Mouse (Mus musculus) midbrain, embryonic 14.5 days (tissue): Measurements from ENCODE around the gene Gm20388. TPM values are rescaled to one million over a fixed set of nuclear protein-coding genes. Genes with fewer than 3 reads are reported as not detected.

Experiments
- ATAC-seq: fragments of 200-750 bp; cut with Nextera tagmentation; 2 replicates; pipeline ENCODE4 v1.8.0; 2017; ENCODE audit warnings: moderate number of reproducible peaks, moderate library complexity; ENCODE audit not compliant: low FRiP score, low TSS enrichment
- DNase-seq: peaks from one replicate; pipeline ENCODE4 v3.0.0-alpha.2; 2015
- H3K27ac ChIP-seq: fragments of 300-500 bp; sonication (generic); replicated peaks from 2 replicates; pipeline ENCODE4 v1.5.1; 2014; ENCODE audit warnings: mild to moderate bottlenecking, low read depth, low read length, moderate library complexity
- H3K27me3 ChIP-seq: fragments of 300-500 bp; sonication (generic); 2 replicates; pipeline ENCODE4 v1.6.1; 2014; ENCODE audit warnings: low read length, control low read depth, mixed read lengths; ENCODE audit not compliant: control insufficient read depth, insufficient read depth
- H3K36me3 ChIP-seq: fragments of 300-500 bp; sonication (generic); 2 replicates; pipeline ENCODE4 v1.6.1; 2014; ENCODE audit warnings: low read length, control low read depth; ENCODE audit not compliant: control insufficient read depth, insufficient read depth
- H3K4me1 ChIP-seq: fragments of 300-500 bp; sonication (generic); 2 replicates; pipeline ENCODE4 v1.6.1; 2014; ENCODE audit warnings: mild to moderate bottlenecking, antibody characterized with exemption, low read length, control low read depth; ENCODE audit not compliant: control insufficient read depth, insufficient read depth
- H3K4me2 ChIP-seq: fragments of 300-500 bp; sonication (generic); 2 replicates; pipeline ENCODE4 v1.6.1; 2014; ENCODE audit warnings: mild to moderate bottlenecking, low read length, moderate library complexity
- H3K4me3 ChIP-seq: fragments of 300-500 bp; sonication (generic); replicated peaks from 2 replicates; pipeline ENCODE4 v1.5.1; 2014; ENCODE audit warnings: low read depth, low read length
- H3K9ac ChIP-seq: fragments of 300-500 bp; sonication (generic); replicated peaks from 2 replicates; pipeline ENCODE4 v1.6.1; 2014; ENCODE audit warnings: mild to moderate bottlenecking, low read length, moderate library complexity
- H3K9me3 ChIP-seq: fragments of 300-500 bp; sonication (generic); 2 replicates; pipeline ENCODE4 v1.6.1; 2016; ENCODE audit warnings: low read length, control low read depth, mixed read lengths; ENCODE audit not compliant: control insufficient read depth
- WGBS: fragments of 180-500 bp; shearing (Covaris S2); extraction: QIAGEN DNeasy Blood & Tissue Kit; methylation state at CpG from one replicate; pipeline ENCODE4 v1.1.7; 2014; 5-methylcytosine and 5-hydroxymethylcytosine counted together
- polyA plus RNA-seq: library from polyadenylated mRNA; unstranded; fragments of >200 nt; fragmentation: Nextera tagmentation; extraction: Ambion mirVana; gene quantifications from 2 replicates; pipeline ENCODE4 v1.2.1, GENCODE M21; 2014

The Gm20388 gene
- polyA plus RNA-seq, 1 experiment from 2014 or later: 4.1 TPM

DNA sequence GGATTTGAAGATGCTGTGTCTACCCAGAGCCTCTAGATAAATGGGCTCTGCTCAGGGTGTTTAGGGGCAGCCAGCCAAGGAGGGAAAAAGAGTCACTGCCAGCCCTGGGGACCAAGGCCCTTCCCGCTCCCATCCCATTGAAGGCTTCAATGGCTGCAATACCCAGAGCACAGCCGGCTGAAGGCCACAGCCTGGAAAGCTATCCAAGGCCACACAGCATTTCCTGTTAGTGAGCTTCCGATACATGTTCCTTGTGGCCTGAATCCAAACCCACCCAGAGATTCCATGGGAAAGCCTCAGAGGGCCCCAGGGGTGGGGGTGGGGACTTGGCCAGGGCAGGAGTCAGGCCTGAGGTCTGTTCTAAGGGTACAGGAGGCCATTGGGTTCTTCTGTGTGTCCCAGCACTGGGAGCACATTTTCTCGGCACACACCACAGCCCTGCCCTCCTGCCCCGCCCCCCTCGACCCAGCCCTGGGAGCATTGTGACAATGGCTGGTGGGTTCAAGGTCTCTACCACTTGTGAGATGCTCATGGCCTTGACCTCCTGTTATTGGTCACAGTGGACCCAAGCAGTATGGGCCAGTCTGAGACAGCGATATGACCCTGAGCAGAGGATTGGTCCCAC is 294.2 kb downstream of the Gm20388 start:
- DNase-seq (no peak), ATAC-seq (no peak)
- Histone ChIP-seq H3K9ac (no peak overlapping the region), H3K27ac (no peak overlapping the region), H3K4me1 (no peaks in the 10 kb centered on the region), H3K27me3 (no peaks in the 10 kb centered on the region), H3K4me3 (no peak overlapping the region), H3K9me3 (no peaks in the 10 kb centered on the region), H3K4me2 (no peak overlapping the region), H3K36me3 (no peaks in the 10 kb centered on the region)
- 72% methylated on average over 7 of the region's 7 CpGs for WGBS

GRCm38 (mm10) chr8:120205916-120206315 is 295.3 kb downstream of the Gm20388 start:
- 83% methylated on average over 9 of the region's 9 CpGs for WGBS
- H3K36me3 ChIP-seq: no peaks in the 10 kb centered on the region
- no peak overlapping the region for H3K27ac ChIP-seq
- no peaks in the 10 kb centered on the region for H3K27me3 ChIP-seq
- no peak for DNase-seq
- H3K9me3 ChIP-seq: no peaks in the 10 kb centered on the region
- no peak overlapping the region for H3K9ac ChIP-seq
- H3K4me2 ChIP-seq: no peak overlapping the region
- H3K4me3 ChIP-seq: no peak overlapping the region
- no peaks in the 10 kb centered on the region for H3K4me1 ChIP-seq
- no peak for ATAC-seq

- ATAC-seq: no peak
- no peak overlapping the region for H3K9ac ChIP-seq
These were observed 296.7 kb downstream of the Gm20388 start for GRCm38 (mm10) chr8:120207364-120207763.

GRCm38 (mm10) chr8:120208113-120208512 is 297.5 kb downstream of the Gm20388 start:
- ATAC-seq (no peak), DNase-seq (no peak)
- Histone ChIP-seq H3K36me3 (no peaks in the 10 kb centered on the region), H3K4me2 (no peak overlapping the region), H3K4me3 (no peak overlapping the region), H3K9ac (no peak overlapping the region), H3K9me3 (no peaks in the 10 kb centered on the region), H3K27ac (no peak overlapping the region), H3K4me1 (no peaks in the 10 kb centered on the region), H3K27me3 (no peaks in the 10 kb centered on the region)
- WGBS: 83% methylated on average over 11 of the region's 11 CpGs

More at GRCm38 (mm10) chr8:120207364-120207763, 296.7 kb downstream of the Gm20388 start:
- no peak overlapping the region for H3K4me3 ChIP-seq
- H3K36me3 ChIP-seq: no peaks in the 10 kb centered on the region
- no peak for DNase-seq
- WGBS: 85% methylated on average over 8 of the region's 8 CpGs
- H3K27ac ChIP-seq: no peak overlapping the region
- H3K27me3 ChIP-seq: no peaks in the 10 kb centered on the region
- H3K4me2 ChIP-seq: no peak overlapping the region
- no peaks in the 10 kb centered on the region for H3K4me1 ChIP-seq
- H3K9me3 ChIP-seq: no peaks in the 10 kb centered on the region

DNA sequence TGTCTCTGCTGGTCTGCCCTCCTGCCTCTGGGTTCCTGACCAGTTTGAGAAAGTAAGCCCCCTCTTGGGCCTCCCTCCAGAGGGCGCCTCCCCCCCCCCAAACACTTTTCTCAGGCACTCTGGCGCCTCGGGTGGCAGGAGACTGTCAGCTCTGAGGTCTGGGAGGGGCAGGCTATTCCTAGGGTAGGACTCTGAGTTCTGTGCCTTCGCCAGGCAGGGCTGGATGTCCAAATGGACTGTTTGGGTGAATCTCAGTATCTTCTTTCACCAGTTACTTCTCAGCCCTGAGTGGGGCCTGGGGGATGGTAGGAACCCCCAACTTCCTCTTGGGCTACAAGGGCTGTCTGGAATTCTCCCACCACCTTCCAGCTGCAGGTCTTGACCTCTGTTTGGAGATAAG is 300.7 kb downstream of the Gm20388 start:
- peaks cover 8% of the 10 kb centered on the region for H3K4me1 ChIP-seq
- DNase-seq (no peak), ATAC-seq (no peak)
- no peak overlapping the region for H3K9ac ChIP-seq
- H3K27ac ChIP-seq: no peak overlapping the region
- 18% methylated on average over 3 of the region's 4 CpGs for WGBS
- no peaks in the 10 kb centered on the region for H3K27me3 ChIP-seq
- H3K36me3 ChIP-seq: no peaks in the 10 kb centered on the region
- H3K4me2 ChIP-seq: no peak overlapping the region
- H3K4me3 ChIP-seq: no peak overlapping the region
- H3K9me3 ChIP-seq: no peaks in the 10 kb centered on the region

GRCm38 (mm10) chr8:120212596-120212995 is 302.0 kb downstream of the Gm20388 start:
- 86% methylated on average over 7 of the region's 7 CpGs for WGBS
- no peak for ATAC-seq
- no peaks in the 10 kb centered on the region for H3K36me3 ChIP-seq
- DNase-seq: no peak
- H3K27ac ChIP-seq: no peak overlapping the region
- H3K9me3 ChIP-seq: no peaks in the 10 kb centered on the region
- H3K4me2 ChIP-seq: no peak overlapping the region
- H3K27me3 ChIP-seq: no peaks in the 10 kb centered on the region
- no peak overlapping the region for H3K9ac ChIP-seq
- no peak overlapping the region for H3K4me3 ChIP-seq
- H3K4me1 ChIP-seq: peaks cover 15% of the 10 kb centered on the region

- H3K4me2 ChIP-seq: no peak overlapping the region
- peaks cover 15% of the 10 kb centered on the region for H3K4me1 ChIP-seq
- H3K4me3 ChIP-seq: no peak overlapping the region
- no peaks in the 10 kb centered on the region for H3K36me3 ChIP-seq
- no peak overlapping the region for H3K27ac ChIP-seq
- DNase-seq: no peak
- 94% methylated on average over 3 of the region's 3 CpGs for WGBS
- H3K27me3 ChIP-seq: no peaks in the 10 kb centered on the region
- H3K9me3 ChIP-seq: no peaks in the 10 kb centered on the region
- no peak for ATAC-seq
- no peak overlapping the region for H3K9ac ChIP-seq
These were observed 302.6 kb downstream of the Gm20388 start for GRCm38 (mm10) chr8:120213229-120213628.

DNA sequence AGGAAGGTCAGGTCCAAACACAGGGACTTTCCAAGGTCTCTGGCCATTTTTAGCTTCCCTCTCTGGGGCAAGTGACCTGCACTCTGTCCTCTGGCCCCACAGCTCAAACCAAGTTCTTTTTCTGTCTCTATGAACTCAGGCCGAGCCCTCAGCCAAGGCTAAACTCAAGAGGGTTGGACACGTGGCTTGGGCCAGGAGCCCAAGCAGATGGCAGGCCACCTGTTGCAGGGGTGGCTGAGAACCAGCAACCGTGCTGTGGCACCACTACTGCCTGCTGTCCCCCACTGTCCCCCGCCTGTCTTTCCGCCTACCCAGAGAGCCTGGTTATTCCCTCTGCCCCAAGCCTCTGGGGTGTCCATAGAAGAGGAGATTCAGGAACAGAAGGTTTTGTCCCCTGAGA is 303.3 kb downstream of the Gm20388 start:
- Histone ChIP-seq H3K27ac (no peak overlapping the region), H3K9ac (no peak overlapping the region), H3K4me2 (no peak overlapping the region), H3K9me3 (no peaks in the 10 kb centered on the region), H3K36me3 (no peaks in the 10 kb centered on the region), H3K4me1 (peaks cover 15% of the 10 kb centered on the region), H3K4me3 (no peak overlapping the region), H3K27me3 (no peaks in the 10 kb centered on the region)
- ATAC-seq (no peak), DNase-seq (no peak)
- 45% methylated on average over 5 of the region's 5 CpGs for WGBS

- ATAC-seq (no peak; the same call in 1 of the 2 replicates), DNase-seq (no peak)
- Histone ChIP-seq H3K9me3 (no peaks in the 10 kb centered on the region), H3K4me2 (no peak overlapping the region), H3K4me1 (peaks cover 15% of the 10 kb centered on the region), H3K9ac (no peak overlapping the region), H3K27ac (peak overlapping the region; percentile 37), H3K4me3 (no peak overlapping the region), H3K27me3 (no peaks in the 10 kb centered on the region), H3K36me3 (no peaks in the 10 kb centered on the region)
- WGBS: 23% methylated on average over 7 of the region's 7 CpGs
These were observed 304.9 kb downstream of the Gm20388 start for GRCm38 (mm10) chr8:120215416-120216141.
